Mouse (Mus musculus): ENCODE results near the gene Eif5a.
A peak's percentile ranks its signal among the peaks of the same experiment; 100 is the strongest.
"Not testable (repeated sequence)": the region's sequence is repeated elsewhere in the genome, so short reads cannot be mapped to it uniquely, and the experiment has no call there.

Eif5a gene

DNA sequence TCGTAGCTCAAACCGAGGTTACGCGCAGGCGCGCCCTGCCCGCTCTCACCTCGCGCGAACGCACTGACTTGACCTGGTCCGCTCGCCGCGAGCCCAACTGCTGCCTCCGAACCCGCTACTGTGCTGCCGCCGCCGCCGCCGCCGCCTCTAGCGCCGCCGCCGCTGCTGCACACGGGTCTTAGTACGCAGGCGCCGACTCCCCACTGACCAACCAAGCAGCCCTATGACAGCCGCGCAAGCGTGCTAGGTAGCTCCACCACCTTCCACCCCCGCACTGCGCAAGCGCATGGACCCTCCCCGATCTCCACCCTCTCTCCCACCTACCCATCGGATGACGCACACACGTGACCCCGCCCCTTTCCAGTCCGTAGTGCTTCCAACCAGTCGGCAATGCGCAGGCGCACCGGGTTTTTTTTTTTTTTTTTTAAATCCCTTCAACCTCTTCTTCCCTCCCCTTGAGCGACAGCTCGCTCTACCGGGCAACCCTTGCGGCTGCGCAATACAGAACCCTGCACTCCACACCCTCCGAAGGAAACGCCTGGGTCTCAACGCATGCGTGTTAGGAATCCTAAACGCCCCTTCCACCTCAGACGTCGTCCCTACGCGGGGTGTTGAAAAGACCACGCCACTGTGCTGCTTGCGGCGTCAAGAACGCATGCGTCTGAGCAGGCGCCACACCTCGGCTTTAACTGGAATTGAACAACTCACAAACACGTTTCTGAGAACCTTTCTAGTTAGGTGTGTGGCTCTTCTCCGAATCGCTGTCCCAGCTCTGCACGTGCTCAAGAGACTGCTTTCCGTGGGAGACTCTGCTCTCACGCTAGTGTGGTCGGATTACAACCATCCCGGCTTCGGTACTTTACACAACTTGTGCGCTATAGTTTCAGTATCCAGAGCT lies at the start of gene Eif5a:
Eif5a (minus strand) TSS at position 845 of the 898 bp plus-strand sequence.
- DNase-seq (ENCODE audit: low spot score in 2 of 2) = peak; percentile 100

DNA sequence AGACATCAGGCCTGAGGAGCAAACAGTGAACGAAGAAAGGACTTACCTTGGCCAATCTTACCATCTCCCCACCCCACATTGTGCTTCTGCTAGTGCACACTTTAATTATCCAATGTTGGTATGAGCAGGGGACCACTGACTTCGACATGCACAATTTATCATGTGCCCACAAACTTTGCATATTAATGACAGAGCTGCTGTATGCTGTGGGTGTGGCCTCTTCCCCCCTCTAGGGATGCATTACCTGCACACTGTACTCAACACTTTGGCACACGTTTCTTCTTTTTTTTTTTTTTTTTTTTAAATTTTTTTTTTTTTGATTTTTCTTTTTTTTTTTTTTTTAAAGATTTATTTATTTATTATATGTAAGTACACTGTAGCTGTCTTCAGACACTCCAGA lies 49.0 kb upstream of the Eif5a start:
- DNase-seq (ENCODE audit: low spot score in 2 of 2) = no peak

DNA sequence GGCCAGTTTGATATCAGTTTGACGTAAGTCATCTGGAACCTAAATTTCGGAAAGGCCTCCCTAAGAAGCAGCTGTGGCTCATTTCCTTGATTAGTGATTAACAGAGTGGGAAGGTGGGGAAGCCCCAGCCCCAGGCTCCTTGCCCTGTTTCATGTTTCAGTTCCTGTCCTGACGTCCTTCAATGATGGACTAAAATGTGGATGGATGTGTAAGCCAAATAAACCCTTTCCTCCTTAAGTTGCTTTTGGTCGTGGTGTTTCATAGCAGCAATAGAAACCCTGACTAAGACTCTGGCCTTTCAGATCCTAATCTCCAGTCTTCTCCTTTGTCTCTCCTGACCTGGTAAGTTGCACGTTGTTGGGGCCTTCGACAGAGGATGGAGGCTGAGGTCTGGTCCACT lies 48.5 kb upstream of the Eif5a start:
- DNase-seq (ENCODE audit: low spot score in 2 of 2) = no peak

DNA sequence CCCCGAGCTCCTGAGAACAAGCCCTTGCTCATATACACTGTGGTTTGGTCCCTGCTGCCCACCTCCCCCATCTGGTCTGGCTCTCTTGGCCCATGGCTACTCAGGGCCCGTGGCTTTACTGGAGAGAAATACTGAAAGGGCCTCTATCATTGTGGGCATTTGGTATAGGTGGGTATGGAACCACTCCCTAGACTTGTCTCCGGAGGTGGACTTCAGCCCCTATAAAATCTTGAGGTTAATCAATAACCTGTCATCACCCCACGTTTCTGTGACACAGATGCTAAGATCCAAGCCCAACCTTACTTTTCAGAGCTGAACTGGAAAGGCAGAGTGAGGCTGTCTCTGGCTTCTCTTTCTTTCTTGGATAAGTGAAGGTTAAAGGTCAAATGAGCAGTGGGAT lies 47.0 kb upstream of the Eif5a start:
- no peak for DNase-seq (ENCODE audit: low spot score in 2 of 2)

DNA sequence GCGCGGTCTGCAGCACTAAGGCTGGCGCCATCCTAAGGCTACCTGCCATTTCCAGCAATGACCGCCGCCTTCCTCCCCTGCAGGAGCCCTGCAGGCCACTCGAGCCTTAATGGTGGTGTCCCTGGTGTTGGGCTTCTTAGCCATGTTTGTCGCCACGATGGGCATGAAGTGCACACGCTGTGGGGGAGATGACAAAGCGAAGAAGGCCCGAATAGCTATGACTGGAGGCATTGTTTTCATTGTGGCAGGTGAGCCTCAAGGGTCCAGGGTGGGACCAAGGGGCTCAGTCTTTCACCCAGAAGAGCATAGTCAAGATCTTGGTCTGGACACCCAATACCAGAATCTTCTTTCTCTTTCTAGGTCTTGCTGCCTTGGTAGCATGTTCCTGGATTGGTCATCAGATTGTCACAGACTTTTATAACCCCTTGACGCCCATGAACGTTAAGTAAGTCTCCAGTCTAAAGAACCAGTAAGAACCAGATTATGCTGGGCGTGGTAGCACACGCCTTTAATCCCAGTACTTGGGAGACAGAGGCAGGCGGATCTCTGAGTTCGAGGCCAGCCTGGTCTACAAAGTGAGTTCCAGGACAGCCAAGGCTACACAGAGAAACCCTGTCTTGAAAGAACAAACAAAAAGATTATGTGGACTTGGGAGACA lies 45.2 kb upstream of the Eif5a start:
- no peak for DNase-seq (ENCODE audit: low spot score in 2 of 2)

DNA sequence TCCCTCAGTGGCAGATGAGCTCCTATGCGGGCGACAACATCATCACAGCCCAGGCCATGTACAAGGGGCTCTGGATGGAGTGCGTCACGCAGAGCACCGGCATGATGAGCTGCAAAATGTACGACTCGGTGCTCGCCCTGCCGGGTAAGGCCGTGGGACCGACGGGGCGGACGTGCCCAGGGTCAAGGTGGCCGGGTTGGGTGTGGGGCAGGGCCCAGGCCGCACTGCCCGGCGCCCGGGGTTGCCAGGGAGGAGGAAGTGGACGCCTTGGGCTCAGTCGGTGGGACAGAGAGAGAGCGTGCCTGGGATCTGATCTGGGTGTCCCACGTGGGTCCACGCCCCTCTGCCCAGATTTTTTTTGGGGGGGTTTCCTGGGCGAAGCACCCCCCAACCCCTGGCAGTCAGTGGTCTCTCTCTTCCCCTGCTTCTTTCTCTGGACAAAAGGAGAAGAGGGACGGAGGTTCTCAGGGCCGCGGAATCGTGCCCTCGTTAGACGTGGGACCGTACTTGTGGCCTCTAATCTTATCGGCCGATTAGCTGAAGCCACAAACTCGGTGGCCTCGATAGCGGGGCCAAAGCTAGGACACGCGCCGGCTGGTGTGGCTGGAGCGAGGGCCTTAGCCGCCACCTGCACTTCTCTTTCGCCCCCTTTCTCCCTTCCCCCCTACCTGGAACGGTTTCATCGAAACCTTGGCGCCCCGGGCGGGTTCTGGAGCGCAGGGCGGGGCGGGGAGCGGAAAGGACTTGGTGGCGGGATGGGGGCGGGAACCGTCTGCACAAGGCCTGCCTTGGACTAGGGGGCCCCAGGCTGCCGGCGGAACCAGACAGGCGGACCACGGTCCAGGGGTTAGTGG lies 44.5 kb upstream of the Eif5a start:
- DNase-seq (ENCODE audit: low spot score in 2 of 2) = no peak

DNA sequence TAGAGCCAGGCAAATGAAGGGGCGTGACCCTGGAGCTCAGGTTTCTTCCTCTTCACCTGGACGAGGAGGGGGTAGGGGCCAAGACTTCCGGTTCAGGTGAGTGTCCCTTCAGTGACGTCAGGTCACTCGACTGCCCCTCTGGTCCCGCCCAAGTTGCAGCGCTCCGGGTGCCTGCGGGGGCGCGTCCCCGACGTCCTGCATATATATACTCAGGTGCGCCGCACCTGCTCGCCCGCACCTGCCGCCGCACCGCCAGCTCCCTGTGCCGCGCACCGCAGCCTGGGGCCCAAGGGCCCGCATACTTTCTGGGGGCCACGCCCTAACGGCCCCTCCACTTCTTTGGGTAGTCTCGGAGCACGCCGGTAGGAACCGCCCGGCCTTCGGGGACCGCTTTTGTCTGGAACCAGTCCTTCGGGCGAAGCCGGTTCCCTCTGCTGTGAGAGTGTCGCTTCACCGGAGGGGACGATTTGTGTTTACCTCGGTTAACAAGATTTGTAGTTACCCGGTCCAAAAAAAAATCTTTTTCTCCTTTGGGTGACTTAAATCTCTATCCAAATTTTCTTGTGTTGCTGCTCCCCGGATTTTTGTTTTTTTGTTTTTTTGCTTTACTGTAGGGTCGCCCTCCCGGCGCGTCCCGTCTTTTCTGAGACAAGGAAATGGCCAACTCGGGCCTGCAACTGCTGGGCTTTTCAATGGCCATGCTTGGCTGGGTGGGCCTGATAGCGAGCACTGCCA lies 43.7 kb upstream of the Eif5a start:
- no peak for DNase-seq (ENCODE audit: low spot score in 2 of 2)

DNA sequence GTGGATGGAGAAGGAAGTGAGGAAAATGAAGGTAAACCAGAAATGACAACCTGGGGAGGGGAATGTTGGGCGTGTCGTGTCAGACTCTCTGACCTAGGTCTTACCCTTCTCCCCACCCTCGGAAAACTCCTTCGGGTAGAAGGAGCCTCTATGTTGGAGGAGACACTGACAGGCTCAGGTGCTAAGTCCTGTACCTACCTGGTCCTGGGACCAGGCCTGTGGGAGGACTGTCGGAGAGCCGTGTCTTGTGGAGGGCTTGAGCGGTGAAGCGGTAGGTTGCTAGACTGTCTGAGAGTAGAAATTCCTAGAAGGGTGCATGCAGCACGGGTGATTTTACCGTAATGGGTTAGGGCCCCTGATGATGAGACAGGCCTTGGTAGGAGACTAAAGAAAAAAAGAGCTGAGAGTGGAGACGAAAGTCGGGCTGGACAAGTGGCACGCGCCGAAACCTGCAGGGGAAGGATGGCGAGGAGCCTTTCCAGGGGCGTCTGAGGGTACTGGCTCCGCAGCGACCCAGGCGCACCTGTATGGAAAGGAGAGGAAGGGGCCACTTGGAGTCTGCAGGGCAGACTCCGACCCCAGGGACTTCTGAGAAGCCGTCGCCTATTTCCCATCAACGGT lies 43.0 kb upstream of the Eif5a start, which contains the start of gene Cldn7:
Cldn7 (plus strand) TSS at position 130 of the 621 bp plus-strand sequence.
- no peak for DNase-seq (ENCODE audit: low spot score in 2 of 2)

DNA sequence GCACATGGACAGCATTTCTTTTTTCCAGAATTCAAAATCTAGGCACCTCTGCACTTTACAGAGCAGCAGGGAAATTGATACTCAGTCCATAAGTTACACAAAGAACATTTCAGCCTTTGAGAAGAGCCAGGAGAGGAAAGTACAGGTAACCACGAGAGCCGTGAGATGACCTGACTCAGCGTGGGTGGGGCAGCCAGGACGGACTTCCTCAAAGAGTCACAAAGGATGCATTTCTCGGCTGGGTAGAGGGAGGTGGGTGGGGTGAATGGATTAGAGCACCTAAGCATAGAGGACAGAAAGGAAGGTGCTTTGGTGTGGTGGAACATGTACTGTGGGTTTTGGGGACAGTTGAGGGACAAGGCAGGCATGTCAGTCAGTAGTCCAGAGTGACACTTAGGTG lies 40.1 kb upstream of the Eif5a start:
- no peak for DNase-seq (ENCODE audit: low spot score in 2 of 2)

DNA sequence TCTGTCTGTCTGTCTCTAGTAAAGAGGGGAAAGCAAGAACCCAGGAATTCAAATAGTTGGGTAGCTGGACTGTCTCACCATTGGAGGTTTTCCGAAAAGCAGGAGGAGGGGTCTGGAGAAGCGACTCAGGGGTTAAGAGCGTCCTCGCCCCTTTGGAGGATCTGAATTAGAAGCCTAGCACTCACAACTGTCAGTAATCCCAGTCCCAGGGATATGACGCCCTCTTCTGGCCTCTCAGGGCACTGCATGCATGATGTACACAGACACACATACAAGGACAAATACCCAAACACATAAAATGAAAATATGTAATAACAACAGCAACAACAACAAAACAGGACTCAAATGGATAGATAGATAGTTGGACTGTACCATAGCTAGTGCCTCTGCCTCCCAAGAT lies 38.9 kb upstream of the Eif5a start:
- no peak for DNase-seq (ENCODE audit: low spot score in 2 of 2)

DNA sequence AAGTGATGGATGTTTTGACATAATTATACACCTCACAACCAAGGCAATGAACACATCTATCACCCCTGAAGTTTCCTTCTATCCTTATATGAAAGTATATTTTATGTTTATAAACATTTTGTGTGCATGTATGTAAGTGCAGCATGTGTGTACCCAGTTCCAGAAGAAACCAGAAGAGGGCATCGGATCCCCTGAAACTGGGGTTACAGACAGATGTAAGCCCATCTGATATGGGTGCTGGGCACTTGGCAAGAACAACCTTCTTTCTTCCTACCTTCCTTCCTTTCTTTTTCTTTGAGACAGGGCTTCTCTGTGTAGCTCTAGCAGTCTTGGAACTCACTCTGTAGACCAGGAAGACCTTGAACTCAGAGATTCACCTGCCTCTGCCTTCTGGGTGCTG lies 34.5 kb upstream of the Eif5a start:
- no peak for DNase-seq (ENCODE audit: low spot score in 2 of 2)

DNA sequence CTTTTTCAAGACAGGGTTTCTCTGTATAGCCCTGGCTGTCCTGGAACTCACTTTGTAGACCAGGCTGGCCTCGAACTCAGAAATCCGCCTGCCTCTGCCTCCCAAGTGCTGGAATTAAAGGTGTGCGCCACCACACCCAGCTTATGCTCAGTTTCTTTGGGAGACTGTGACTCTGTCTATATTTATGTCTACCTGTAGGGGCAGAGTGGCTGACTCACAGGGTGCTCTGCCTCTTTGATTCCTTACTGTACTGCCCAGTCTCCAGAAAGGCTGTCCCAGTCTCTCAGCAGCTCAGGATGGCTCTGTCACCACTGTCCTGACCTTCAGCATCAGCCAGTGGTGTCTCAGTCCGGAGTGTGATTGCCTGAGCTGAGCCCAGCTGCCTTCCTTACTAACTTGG lies 33.9 kb upstream of the Eif5a start:
- DNase-seq (ENCODE audit: low spot score in 2 of 2) = not testable (repeated sequence)

DNA sequence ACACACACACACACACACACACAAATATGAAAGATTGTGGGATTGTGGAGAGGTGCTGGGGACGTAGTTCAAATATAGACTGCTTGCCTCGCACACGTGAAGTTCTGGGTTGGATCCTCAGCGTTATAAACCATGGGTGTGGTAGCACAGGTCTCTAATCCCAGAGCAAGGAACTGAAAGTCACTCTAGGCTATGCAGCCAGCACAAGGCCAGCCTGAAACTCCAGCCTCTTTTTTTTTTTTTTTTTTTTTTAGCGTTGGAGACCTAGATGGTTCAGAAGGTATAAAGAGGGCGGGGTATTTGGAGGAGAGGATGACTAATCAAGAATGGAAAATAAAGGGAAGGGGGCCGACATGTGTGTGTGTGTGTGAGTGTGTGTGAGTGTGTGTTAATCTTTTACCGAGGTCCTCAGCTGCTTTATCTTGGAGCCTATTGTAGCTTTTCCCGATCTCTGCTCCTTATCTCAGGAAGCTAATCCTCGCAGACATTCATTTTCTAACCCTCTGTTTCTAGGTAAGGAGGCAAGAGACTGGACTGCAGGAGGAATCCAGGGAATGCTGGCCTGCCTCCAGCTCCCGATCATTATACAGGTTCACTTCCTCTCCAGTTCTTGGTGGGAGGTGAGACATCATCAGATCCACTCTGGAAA lies 31.6 kb upstream of the Eif5a start:
- no peak for DNase-seq (ENCODE audit: low spot score in 2 of 2)

DNA sequence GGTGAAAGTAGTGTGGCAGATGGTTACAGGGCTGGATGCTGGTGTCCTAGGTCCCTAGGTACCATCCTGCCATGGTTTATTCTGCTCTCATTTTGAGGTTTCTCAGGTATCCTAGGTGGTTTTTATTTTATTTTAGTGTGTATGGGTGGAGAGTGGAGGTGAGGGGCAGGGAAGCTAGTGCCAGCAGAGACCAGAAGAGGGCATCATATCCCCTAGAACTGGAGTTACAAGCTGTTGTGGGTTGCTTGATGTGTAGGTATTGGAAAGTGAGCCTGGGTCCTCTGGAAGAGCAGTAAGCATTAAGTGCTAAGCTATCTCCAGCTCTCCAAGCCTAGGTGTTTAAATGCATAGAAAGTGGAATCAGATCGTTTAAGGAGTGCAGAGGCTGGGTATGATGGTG lies 30.5 kb upstream of the Eif5a start:
- no peak for DNase-seq (ENCODE audit: low spot score in 2 of 2)

DNA sequence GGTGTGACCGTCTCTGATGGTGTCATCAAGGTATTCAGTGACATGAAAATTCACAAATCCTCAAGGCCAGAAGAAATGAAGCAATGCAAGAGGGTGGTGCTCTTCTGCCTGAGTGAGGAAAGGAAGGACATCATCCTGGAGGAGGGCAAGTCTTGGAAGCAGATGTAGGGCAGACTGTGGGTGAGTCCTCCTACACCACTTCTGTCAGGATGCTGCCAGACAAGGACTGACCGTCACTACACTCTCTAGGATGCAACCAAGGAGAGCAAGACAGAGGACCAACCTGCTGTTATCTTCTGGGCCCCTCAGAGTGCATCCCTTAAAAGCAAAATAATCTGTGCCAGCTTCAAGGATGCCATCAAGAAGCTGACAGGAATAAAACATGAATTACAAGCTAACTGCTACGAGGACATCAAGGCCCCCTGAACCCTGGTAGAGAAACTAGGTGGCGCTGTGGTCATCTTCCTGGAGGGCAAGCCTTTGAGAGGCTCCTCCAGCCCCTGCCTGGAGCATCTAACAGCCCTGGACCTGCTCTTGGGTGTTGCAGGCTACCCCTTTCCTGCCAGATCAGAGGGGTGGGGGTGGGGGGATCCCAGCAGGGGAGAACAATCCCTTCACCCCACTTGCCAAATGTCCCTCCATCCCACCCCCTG lies 29.2 kb upstream of the Eif5a start:
- DNase-seq (ENCODE audit: low spot score in 2 of 2) = no peak

DNA sequence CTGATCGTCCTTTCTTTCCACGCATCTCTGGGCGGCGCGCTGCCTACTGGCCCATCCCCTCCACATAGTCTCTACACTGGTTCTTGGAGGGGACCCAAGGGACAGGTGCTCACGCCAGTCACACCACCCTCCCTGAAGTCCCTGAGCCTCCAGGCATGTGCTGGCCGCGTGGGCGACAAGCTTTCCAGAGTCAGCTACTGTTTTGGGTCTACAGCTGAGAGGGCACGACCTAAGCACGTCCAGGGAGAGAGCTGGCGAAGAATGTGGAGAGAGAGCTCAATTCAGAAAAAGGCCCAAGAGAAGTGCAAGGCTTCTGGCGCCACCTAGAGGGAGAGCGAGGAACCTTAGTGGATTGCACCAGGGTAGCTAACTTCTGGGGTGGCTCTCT lies 27.0 kb upstream of the Eif5a start:
- DNase-seq (ENCODE audit: low spot score in 2 of 2) = peak; percentile 50 to 66

DNA sequence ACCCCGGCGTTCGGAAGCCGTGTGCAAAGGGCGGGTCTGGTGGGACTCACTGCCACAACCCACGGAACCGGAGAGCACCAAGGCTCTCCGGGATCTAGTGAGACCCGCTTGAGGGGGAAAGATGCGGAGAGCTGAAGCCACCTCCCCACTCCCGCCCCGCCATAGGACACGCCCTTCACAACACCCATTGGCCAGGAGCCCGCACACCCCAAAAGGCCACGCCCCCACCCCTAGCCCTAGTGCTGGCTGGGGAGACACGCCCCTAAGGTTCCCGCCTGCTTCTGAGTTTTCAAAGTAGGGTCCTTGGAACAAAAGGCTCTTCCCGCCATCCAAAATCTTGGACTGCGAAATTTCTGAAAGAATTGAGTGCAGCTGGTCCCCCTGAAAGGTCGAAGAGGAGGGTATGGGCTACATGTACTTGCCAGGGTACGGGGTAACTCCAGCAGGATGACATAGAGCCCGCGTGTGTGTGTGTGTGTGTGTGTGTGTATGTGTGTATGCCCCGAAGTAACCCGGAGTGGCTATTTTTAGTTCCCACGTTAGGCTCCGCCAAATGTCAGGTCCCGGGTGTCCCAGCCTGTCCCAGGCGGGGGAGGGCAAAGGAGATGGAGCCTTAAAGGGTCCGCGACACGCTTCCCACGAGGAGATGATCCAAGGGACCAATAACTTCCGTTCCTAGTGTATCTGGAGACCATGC lies 26.5 kb upstream of the Eif5a start, which contains the start of gene Slc2a4:
Slc2a4 (minus strand) TSS at position 123 of the 697 bp plus-strand sequence.
- DNase-seq (ENCODE audit: low spot score in 2 of 2) = peak; percentile 56 to 63

DNA sequence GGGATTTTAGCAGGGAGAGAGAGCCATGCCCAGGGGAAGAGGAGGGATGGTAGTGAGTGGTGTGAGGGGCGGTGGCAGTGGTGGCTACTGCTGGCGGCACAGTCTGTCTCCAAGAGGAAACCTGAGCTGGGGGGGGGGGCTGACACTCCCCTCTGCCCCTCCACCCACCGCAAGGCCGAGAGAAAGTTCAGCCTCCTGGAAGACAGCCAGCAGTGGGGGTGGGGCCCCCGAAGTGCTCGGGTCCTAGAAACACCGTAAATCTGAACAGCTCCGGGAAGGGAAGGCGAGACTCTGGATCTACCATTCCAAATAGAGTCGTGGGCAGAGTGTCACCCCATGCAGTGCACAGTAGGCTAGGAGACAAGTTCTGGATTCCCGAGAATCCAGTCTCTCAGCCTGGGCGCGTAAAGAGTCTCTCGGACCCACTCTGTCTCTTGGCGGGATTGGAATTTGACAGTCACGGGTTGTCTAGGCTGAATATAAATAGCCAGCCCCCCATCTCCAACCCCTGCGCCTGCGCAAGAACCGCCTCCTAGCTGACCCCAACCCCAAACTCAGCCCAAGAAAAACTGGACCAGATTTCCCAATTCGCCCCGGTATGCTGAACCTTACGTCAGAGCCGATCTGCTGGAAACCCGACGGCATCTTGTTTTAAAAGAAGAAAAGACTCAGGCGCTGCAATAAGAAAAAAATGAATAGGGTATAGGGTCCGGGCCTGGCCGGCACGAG lies 25.7 kb upstream of the Eif5a start:
- no peak for DNase-seq (ENCODE audit: low spot score in 2 of 2)
